Mouse (Mus musculus) heart, embryonic 11.5 days (tissue): ENCODE results near the gene Grrp1. TPM values are rescaled to one million over a fixed set of nuclear protein-coding genes. Genes with fewer than 3 reads are reported as not detected.

Experiments used
- ATAC-seq: fragments of 200-750 bp; cut with Nextera tagmentation; replicated peaks from 2 replicates; pipeline ENCODE4 v1.8.0; 2017; ENCODE audit warnings: moderate library complexity; ENCODE audit not compliant: insufficient number of reproducible peaks, low FRiP score, low TSS enrichment
- H3K27ac ChIP-seq: fragments of 300-500 bp; sonication (generic); 2 replicates; pipeline ENCODE4 v1.5.1; 2014; ENCODE audit warnings: mild to moderate bottlenecking, low read depth, low read length
- H3K27me3 ChIP-seq: fragments of 300-500 bp; sonication (generic); 2 replicates; pipeline ENCODE4 v1.6.1; 2014; ENCODE audit warnings: mild to moderate bottlenecking, low read length, mixed read lengths; ENCODE audit not compliant: control insufficient read depth, insufficient read depth
- H3K36me3 ChIP-seq: fragments of 300-500 bp; sonication (generic); 2 replicates; pipeline ENCODE4 v1.6.1; 2014; ENCODE audit warnings: mild to moderate bottlenecking, low read length, moderate library complexity, mixed read lengths; ENCODE audit not compliant: control insufficient read depth, insufficient read depth
- H3K4me1 ChIP-seq: fragments of 300-500 bp; sonication (generic); 2 replicates; pipeline ENCODE4 v1.6.1; 2014; ENCODE audit warnings: low read length; ENCODE audit not compliant: control insufficient read depth, insufficient read depth
- H3K4me2 ChIP-seq: fragments of 300-500 bp; sonication (generic); 2 replicates; pipeline ENCODE4 v1.6.1; 2014; ENCODE audit warnings: mild to moderate bottlenecking, moderate library complexity
- H3K4me3 ChIP-seq: fragments of 300-500 bp; sonication (generic); 2 replicates; pipeline ENCODE4 v1.5.1; 2014; ENCODE audit warnings: low read depth, low read length
- H3K9ac ChIP-seq: fragments of 300-500 bp; sonication (generic); 2 replicates; pipeline ENCODE4 v1.6.1; 2014; ENCODE audit warnings: mild to moderate bottlenecking, low read depth, low read length, moderate library complexity
- H3K9me3 ChIP-seq: fragments of 300-500 bp; sonication (generic); replicated peaks from 2 replicates; pipeline ENCODE4 v1.6.1; 2016; ENCODE audit warnings: low read length; ENCODE audit not compliant: control insufficient read depth
- WGBS: fragments of 180-500 bp; shearing (Covaris S2); extraction: QIAGEN DNeasy Blood & Tissue Kit; methylation state at CpG from one replicate; pipeline ENCODE4 v1.1.7; 2014; ENCODE audit not compliant: insufficient replicate concordance; 5-methylcytosine and 5-hydroxymethylcytosine counted together
- polyA plus RNA-seq: library from polyadenylated mRNA; unstranded; fragments of >200 nt; fragmentation: Nextera tagmentation; extraction: Ambion mirVana; gene quantifications from 2 replicates; pipeline ENCODE4 v1.2.1, GENCODE M21; 2014

Gene Grrp1
- polyA plus RNA-seq, 1 experiment from 2014 or later: 3.7 TPM

GRCm38 (mm10) chr4:134258354-134258753 lies 4.4 kb upstream of the Grrp1 start:
- peaks cover 38% of the 10 kb centered on the region for H3K4me1 ChIP-seq
- H3K9ac ChIP-seq: no peak overlapping the region
- H3K27ac ChIP-seq: no peak overlapping the region
- no peak for ATAC-seq
- 58% methylated on average over 11 of the region's 11 CpGs for WGBS
- H3K9me3 ChIP-seq: no peaks in the 10 kb centered on the region
- no peak overlapping the region for H3K4me2 ChIP-seq
- H3K27me3 ChIP-seq: peaks cover 5% of the 10 kb centered on the region
- H3K36me3 ChIP-seq: no peaks in the 10 kb centered on the region
- no peak overlapping the region for H3K4me3 ChIP-seq

DNA sequence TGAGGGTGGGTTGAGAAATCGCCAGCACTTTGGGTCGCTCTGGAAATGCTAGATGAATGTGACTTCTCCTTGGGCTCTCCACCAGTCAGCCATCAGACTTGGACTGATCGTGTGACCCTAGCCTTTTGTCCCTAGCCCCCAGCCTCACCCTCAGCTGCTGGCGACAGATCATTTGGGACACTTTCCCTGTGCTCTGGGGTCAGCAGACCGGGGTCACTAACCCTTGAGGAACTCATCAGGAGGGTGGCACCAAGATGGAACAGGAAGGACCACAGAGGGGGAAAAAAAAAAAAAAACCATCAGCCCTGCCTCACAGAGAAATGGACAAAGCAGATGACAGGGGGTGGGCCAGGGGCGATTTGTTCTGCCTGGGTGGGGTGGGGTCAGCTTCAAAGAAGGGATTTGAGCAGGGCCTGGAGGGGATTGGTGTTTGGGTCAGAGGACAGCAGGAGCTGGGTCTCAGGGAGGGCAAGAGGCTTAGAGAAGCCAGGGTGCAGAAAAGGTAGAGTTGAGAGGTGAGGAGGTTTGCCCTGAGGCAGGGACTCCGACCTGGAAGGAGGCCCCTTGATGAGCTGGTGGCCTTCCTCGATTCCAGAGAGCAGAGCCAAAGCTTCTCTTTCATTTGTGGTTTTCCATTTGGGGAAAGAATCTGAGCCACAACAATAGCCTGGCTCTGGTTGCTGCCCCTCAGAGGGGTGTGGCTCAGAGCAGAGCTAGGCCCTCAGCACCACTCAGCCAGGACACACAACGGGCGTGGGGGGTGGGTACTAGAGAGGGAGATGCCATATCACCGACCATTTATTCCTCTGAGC lies 3.5 kb upstream of the Grrp1 start:
- Histone ChIP-seq H3K9ac (peak overlapping the region; percentile 58), H3K27me3 (peaks cover 13% of the 10 kb centered on the region), H3K9me3 (no peaks in the 10 kb centered on the region), H3K4me1 (peaks cover 43% of the 10 kb centered on the region), H3K27ac (peak overlapping the region; percentile 32), H3K4me3 (no peak overlapping the region), H3K36me3 (no peaks in the 10 kb centered on the region), H3K4me2 (peak overlapping the region; percentile 55)
- ATAC-seq: no peak
- 14% methylated on average over 11 of the region's 11 CpGs for WGBS

DNA sequence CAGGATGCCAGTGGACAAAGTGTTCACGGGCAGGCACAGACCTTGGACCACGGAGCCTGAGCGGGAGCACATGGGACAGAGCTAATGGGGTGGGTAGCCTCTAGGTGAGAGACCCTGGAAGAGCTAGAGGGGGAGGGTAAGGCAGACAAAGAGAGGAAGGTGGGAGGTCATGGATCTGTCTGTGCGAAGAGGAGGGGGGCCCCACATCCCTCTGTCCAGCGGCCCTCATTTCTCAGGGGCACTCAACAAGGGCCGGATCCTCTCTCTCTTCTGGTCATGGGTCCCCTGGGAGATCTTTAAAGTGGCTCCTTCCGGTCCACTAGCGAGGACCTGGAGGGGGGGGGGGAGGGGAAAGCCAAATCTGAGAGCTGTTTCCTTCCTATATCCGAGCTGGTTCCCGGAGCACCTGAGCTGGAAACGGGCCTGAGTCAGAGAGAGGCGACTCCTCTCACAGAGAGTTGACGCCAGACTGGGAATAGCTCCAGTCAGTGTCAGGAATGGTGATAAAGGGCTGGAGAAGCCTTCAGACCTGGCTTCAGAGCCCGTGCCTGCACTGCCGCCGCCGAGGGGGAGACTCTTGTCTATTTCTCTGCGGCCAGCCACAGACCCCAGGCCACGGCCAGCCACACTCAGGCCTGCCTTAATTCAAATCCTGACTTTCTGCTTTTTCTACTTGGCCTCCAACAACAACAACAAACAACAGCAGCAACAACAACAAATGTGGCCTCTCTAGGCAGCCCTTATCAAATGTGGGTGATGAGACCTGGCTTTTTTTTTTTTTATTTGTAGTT lies 2.7 kb upstream of the Grrp1 start:
- ATAC-seq: 0 out of 2 replicates have a peak, but pooled peaks have one; percentile 16
- peak overlapping the region; percentile 32 for H3K27ac ChIP-seq

GRCm38 (mm10) chr4:134255854-134256253 lies 1.9 kb upstream of the Grrp1 start:
- Histone ChIP-seq H3K27ac (0 out of 2 replicates have a peak overlapping the region, but pooled peaks have one; percentile 32), H3K9me3 (no peaks in the 10 kb centered on the region), H3K4me3 (no peak overlapping the region), H3K4me1 (peaks cover 58% of the 10 kb centered on the region), H3K9ac (0 out of 2 replicates have a peak overlapping the region, but pooled peaks have one; percentile 58), H3K27me3 (peaks cover 28% of the 10 kb centered on the region), H3K4me2 (peak overlapping the region; percentile 55; the same call in 1 of the 2 replicates), H3K36me3 (no peaks in the 10 kb centered on the region)
- WGBS: 32% methylated on average over 4 of the region's 4 CpGs
- no peak for ATAC-seq

More for the DNA sequence above, 2.7 kb upstream of the Grrp1 start:
- Histone ChIP-seq H3K4me2 (peak overlapping the region; percentile 55), H3K36me3 (no peaks in the 10 kb centered on the region), H3K27me3 (peaks cover 21% of the 10 kb centered on the region), H3K4me3 (no peak overlapping the region), H3K9ac (peak overlapping the region; percentile 58), H3K9me3 (no peaks in the 10 kb centered on the region), H3K4me1 (peaks cover 51% of the 10 kb centered on the region)
- 9% methylated on average over 18 of the region's 19 CpGs for WGBS

- Histone ChIP-seq H3K27ac (no peak overlapping the region; the same call in 1 of the 2 replicates), H3K4me2 (no peak overlapping the region), H3K27me3 (peaks cover 37% of the 10 kb centered on the region), H3K4me3 (no peak overlapping the region), H3K36me3 (no peaks in the 10 kb centered on the region), H3K9ac (no peak overlapping the region), H3K9me3 (no peaks in the 10 kb centered on the region), H3K4me1 (peaks cover 69% of the 10 kb centered on the region)
- no peak for ATAC-seq
- WGBS: 51% methylated on average over 3 of the region's 3 CpGs
Observed at GRCm38 (mm10) chr4:134254835-134255234, 929 bp upstream of the Grrp1 start.

GRCm38 (mm10) chr4:134252911-134253721 lies 790 bp downstream of the Grrp1 start:
- ATAC-seq: no peak
- Histone ChIP-seq H3K4me2 (peak overlapping the region; percentile 80), H3K4me1 (peaks cover 69% of the 10 kb centered on the region), H3K36me3 (no peaks in the 10 kb centered on the region), H3K4me3 (peak overlapping the region; percentile 53), H3K9me3 (no peaks in the 10 kb centered on the region), H3K27me3 (peaks cover 45% of the 10 kb centered on the region), H3K27ac (no peak overlapping the region), H3K9ac (peak overlapping the region; percentile 57)
- 12% methylated on average over 15 of the region's 15 CpGs for WGBS

DNA sequence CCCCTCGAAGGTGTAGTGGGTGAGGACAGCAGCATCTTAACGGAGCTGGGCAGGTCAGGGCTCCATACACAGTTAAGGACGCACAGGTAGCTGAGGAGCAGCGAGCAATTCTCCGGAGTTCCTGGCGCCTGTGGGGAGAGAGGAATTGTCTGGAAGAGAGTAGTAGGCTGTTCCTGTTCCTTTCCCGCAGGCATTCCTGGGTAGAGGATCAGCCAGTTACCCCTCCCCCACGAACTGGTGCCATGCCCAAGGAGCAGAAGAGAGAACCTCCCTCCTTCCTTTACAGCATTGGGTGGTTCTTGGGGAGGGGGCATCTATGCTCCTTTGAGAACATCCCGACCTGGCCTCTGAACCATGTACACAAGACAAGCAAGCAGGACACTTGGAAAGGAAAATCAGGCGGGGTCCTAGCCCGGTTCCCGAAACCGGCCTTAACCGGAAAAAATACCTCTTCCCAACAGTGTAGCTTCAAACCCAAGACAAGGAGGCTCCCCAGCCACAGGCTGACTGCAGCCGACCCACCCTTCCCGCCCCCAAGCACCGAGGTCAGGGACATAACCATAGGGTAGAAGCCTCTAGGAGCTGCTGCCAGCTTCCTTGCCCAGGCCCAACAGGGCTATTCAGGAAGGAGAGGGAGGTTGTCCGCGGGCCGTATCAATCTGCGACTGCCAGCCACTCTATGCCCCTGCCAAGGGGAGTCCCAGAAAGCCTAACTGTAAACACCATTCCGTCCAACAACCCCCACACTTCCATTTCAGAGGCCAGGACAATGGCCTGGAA lies 1.6 kb downstream of the Grrp1 start:
- H3K27ac ChIP-seq: peak overlapping the region; percentile 46
- H3K4me1 ChIP-seq: peaks cover 61% of the 10 kb centered on the region
- peak overlapping the region; percentile 53 for H3K9ac ChIP-seq
- ATAC-seq: no peak
- no peaks in the 10 kb centered on the region for H3K36me3 ChIP-seq
- H3K4me3 ChIP-seq: peak overlapping the region; percentile 53
- H3K27me3 ChIP-seq: peaks cover 52% of the 10 kb centered on the region
- H3K9me3 ChIP-seq: no peaks in the 10 kb centered on the region
- peak overlapping the region; percentile 80 for H3K4me2 ChIP-seq
- WGBS: 12% methylated on average over 22 of the region's 22 CpGs
